Mouse (Mus musculus) embryonic fibroblast, embryonic 13.5 days (primary cell): Measurements from ENCODE around the gene Bod1l. TPM values are rescaled to one million over a fixed set of nuclear protein-coding genes. Genes with fewer than 3 reads are reported as not detected.

Source experiments
- H3K27ac ChIP-seq: 2 replicates; pipeline ENCODE4 v1.5.1; 2012; ENCODE audit warnings: low read length, control low read depth, inconsistent platforms; ENCODE audit not compliant: insufficient read depth
- H3K4me1 ChIP-seq: 2 replicates; pipeline ENCODE4 v1.6.1; 2011; ENCODE audit warnings: low read length; ENCODE audit not compliant: control insufficient read depth, insufficient read depth
- H3K4me3 ChIP-seq: 2 replicates; pipeline ENCODE4 v1.5.1; 2011; ENCODE audit warnings: mild to moderate bottlenecking, control low read depth, low read length; ENCODE audit not compliant: insufficient read depth
- CTCF ChIP-seq: IDR thresholded peaks from 2 replicates; pipeline ENCODE4 v1.5.1; 2011; ENCODE audit warnings: mild to moderate bottlenecking, control low read depth, low read length, moderate library complexity, borderline replicate concordance; ENCODE audit not compliant: insufficient read depth
- POLR2A ChIP-seq: IDR thresholded peaks from 2 replicates; pipeline ENCODE4 v1.6.1; 2011; ENCODE audit warnings: low read depth, mild to moderate bottlenecking, control low read depth, low read length, moderate library complexity
- polyA plus RNA-seq: library from polyadenylated mRNA; stranded (reverse); fragments of >200 nt; gene quantifications from 2 replicates; pipeline ENCODE4 v1.2.4, GENCODE M21; 2011; ENCODE audit warnings: low read depth; ENCODE audit not compliant: missing spikeins, insufficient read length

Gene Bod1l
- polyA plus RNA-seq, 1 experiment, result 27.4 TPM

GRCm38 (mm10) chr5:41844820-41845557 is 874 bp upstream of the Bod1l start:
- peak overlapping the region; percentile 52 for H3K27ac ChIP-seq
- peak overlapping the region; percentile 66 for H3K4me3 ChIP-seq
- peak; percentile 11; the same call in 1 of the 2 replicates for TF ChIP-seq POLR2A
- no peak for TF ChIP-seq CTCF

GRCm38 (mm10) chr5:41843419-41844146 is 532 bp downstream of the Bod1l start:
- TF ChIP-seq CTCF (no peak), POLR2A (no peak)
- H3K4me1 ChIP-seq, result peaks cover 5% of the 10 kb centered on the region; the same call in 1 of the 2 replicates
- H3K27ac ChIP-seq, result no peak overlapping the region

More at GRCm38 (mm10) chr5:41844820-41845557, 874 bp upstream of the Bod1l start:
- H3K4me1 ChIP-seq, result peaks cover 5% of the 10 kb centered on the region; the same call in 1 of the 2 replicates

GRCm38 (mm10) chr5:41842681-41843080 is 1.4 kb downstream of the Bod1l start:
- Histone ChIP-seq H3K27ac (no peak overlapping the region), H3K4me3 (peak overlapping the region; percentile 73), H3K4me1 (peaks cover 5% of the 10 kb centered on the region; the same call in 1 of the 2 replicates)
- no peak for TF ChIP-seq CTCF
- no peak for TF ChIP-seq POLR2A

More at GRCm38 (mm10) chr5:41843419-41844146, 532 bp downstream of the Bod1l start:
- peak overlapping the region; percentile 73 for H3K4me3 ChIP-seq

DNA sequence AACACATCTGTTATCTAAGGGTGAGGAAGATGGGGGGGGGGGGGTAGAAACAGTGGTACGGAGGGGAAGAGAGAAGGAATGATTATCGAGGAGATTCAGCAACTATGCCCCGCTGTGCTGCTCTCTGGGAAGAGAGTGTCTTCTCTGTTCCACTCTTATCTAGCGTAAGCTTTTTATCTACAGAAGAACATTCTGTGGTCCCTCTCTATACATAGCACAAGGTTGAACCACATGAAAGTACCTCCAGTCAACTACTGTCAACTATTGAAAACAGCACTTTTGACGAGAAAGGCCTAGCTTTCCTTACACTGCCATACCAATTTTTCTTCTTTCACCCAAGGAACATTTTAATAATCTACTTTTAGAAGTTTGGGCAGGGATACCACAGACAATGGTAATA is 2.4 kb downstream of the Bod1l start:
- no peak overlapping the region for H3K4me3 ChIP-seq
- peaks cover 5% of the 10 kb centered on the region; the same call in 1 of the 2 replicates for H3K4me1 ChIP-seq
- no peak overlapping the region for H3K27ac ChIP-seq
- no peak for TF ChIP-seq POLR2A
- TF ChIP-seq CTCF, result no peak

- TF ChIP-seq CTCF, result no peak
- Histone ChIP-seq H3K4me1 (no peaks in the 10 kb centered on the region), H3K4me3 (no peak overlapping the region), H3K27ac (no peak overlapping the region)
These were observed 14.0 kb downstream of the Bod1l start for GRCm38 (mm10) chr5:41830100-41830499.

GRCm38 (mm10) chr5:41821158-41821557 is 23.0 kb downstream of the Bod1l start:
- Histone ChIP-seq H3K27ac (no peak overlapping the region), H3K4me1 (no peaks in the 10 kb centered on the region), H3K4me3 (no peak overlapping the region)
- TF ChIP-seq POLR2A (no peak), CTCF (no peak)

DNA sequence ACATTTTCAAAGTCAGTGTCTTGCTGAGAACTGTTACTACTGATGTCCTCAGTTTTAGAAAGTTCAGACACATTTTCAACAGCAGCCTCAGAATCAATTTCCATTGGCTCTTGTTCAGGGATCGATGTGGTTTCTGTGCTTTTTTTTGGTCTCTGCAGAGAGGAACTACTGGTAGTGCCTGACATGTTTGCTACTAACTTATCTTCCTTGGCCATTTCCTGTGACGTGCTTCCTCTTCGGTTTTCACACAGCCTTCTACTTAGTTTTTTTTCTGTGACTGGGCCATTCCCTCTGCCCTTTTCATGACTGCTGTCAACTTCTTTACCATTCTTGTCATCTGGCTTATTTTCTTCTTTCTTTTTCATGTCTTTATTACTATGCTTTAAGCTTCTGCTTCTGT is 23.6 kb downstream of the Bod1l start:
- H3K4me3 ChIP-seq, result no peak overlapping the region
- TF ChIP-seq POLR2A, result no peak
- no peak for TF ChIP-seq CTCF

GRCm38 (mm10) chr5:41812516-41812915 is 31.6 kb downstream of the Bod1l start:
- Histone ChIP-seq H3K4me1 (no peaks in the 10 kb centered on the region), H3K4me3 (no peak overlapping the region), H3K27ac (no peak overlapping the region)
- TF ChIP-seq CTCF, result no peak
- TF ChIP-seq POLR2A, result no peak

More for the DNA sequence above, 23.6 kb downstream of the Bod1l start:
- Histone ChIP-seq H3K4me1 (no peaks in the 10 kb centered on the region), H3K27ac (no peak overlapping the region)

DNA sequence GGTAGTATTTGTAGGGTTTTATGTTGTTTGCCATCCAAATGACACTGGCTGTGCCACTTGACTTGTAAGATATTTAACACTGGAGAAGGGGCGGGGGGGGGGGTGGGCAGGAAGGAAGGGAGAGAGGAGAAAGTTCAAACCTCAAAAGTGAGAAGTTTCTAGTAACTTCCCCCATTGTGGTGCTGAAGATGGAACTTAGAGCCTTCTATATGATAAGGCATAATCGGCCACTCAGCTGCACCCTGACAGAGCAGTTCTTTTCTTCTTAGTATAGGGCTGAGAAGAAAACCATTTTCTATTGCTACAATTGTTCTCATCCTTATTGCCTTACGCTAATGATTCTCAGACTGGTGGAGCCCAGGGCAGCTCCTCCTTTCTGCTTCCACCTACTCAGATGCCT is 32.8 kb downstream of the Bod1l start:
- no peak for TF ChIP-seq CTCF
- no peak for TF ChIP-seq POLR2A
- no peak overlapping the region for H3K27ac ChIP-seq
- no peaks in the 10 kb centered on the region for H3K4me1 ChIP-seq
- H3K4me3 ChIP-seq, result no peak overlapping the region

GRCm38 (mm10) chr5:41807383-41807782 is 36.7 kb downstream of the Bod1l start:
- no peak overlapping the region for H3K27ac ChIP-seq
- no peaks in the 10 kb centered on the region for H3K4me1 ChIP-seq
- TF ChIP-seq CTCF, result no peak
- no peak for TF ChIP-seq POLR2A
- no peak overlapping the region for H3K4me3 ChIP-seq

DNA sequence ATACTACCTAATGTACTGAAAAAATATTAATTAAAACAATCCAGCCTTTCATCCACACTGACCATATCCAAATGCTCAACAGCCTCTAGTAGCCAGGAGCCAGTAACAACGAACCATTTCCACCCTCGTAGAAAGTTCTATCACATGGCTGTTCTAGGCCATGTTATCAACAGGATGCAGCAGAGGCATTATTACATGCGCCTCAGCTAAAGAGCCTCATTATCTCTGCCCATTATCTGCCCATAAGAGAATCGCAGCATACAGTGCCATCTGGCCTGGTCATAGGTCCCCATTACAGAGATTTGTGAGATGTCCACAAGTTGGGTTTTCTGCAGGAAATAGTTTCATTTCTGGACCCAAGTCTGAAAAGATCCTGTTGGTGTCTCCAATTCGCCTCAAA is 37.9 kb downstream of the Bod1l start:
- no peak for TF ChIP-seq POLR2A
- TF ChIP-seq CTCF, result no peak
- no peaks in the 10 kb centered on the region for H3K4me1 ChIP-seq
- no peak overlapping the region for H3K27ac ChIP-seq
- H3K4me3 ChIP-seq, result no peak overlapping the region
